Mouse (Mus musculus): ENCODE data around the gene Lrrc29. TPM values are rescaled to one million over a fixed set of nuclear protein-coding genes. Genes with fewer than 3 reads are reported as not detected.

Gene Lrrc29
- polyA plus RNA-seq, 1 experiment from 2014 or later = 1.1 TPM

GRCm38 (mm10) chr8:105336373-105337130, 10.5 kb upstream of the Lrrc29 start:
- Histone ChIP-seq H3K36me3 (ENCODE audit: control insufficient read depth, insufficient read depth, low read length) (peaks cover 11% of the 10 kb centered on the region), H3K27ac (ENCODE audit: low read depth, low read length) (no peak overlapping the region), H3K9me3 (ENCODE audit: control insufficient read depth, low read length) (no peaks in the 10 kb centered on the region), H3K27me3 (ENCODE audit: control insufficient read depth, insufficient read depth, low read length) (no peaks in the 10 kb centered on the region), H3K9ac (ENCODE audit: low read length) (no peak overlapping the region), H3K4me3 (ENCODE audit: low read depth, low read length) (no peak overlapping the region), H3K4me1 (ENCODE audit: control insufficient read depth, insufficient read depth, low read length) (no peaks in the 10 kb centered on the region), H3K4me2 (no peak overlapping the region)
- WGBS = 48% methylated on average over 32 of the region's 32 CpGs
- no peak for DNase-seq (ENCODE audit: low spot score, missing footprints)
- ATAC-seq (ENCODE audit: low FRiP score) = peak; percentile 36

- no peak overlapping the region for H3K4me2 ChIP-seq
- H3K36me3 ChIP-seq (ENCODE audit: control insufficient read depth, insufficient read depth, low read length) = peaks cover 34% of the 10 kb centered on the region
- H3K27ac ChIP-seq (ENCODE audit: low read depth, low read length) = no peak overlapping the region
Measured at GRCm38 (mm10) chr8:105332523-105332922, 6.4 kb upstream of the Lrrc29 start.

GRCm38 (mm10) chr8:105331931-105332330, 5.9 kb upstream of the Lrrc29 start:
- no peak for ATAC-seq (ENCODE audit: low FRiP score)
- Histone ChIP-seq H3K9me3 (ENCODE audit: control insufficient read depth, low read length) (no peaks in the 10 kb centered on the region), H3K36me3 (ENCODE audit: control insufficient read depth, insufficient read depth, low read length) (peaks cover 34% of the 10 kb centered on the region), H3K27ac (ENCODE audit: low read depth, low read length) (no peak overlapping the region), H3K27me3 (ENCODE audit: control insufficient read depth, insufficient read depth, low read length) (no peaks in the 10 kb centered on the region), H3K4me2 (no peak overlapping the region), H3K4me3 (ENCODE audit: low read depth, low read length) (no peak overlapping the region), H3K4me1 (ENCODE audit: control insufficient read depth, insufficient read depth, low read length) (peaks cover 6% of the 10 kb centered on the region; the same call in 1 of the 2 replicates), H3K9ac (ENCODE audit: low read length) (no peak overlapping the region)
- 94% methylated on average over 9 of the region's 9 CpGs for WGBS
- DNase-seq (ENCODE audit: low spot score, missing footprints) = no peak

More at GRCm38 (mm10) chr8:105332523-105332922, 6.4 kb upstream of the Lrrc29 start:
- WGBS = 81% methylated on average over 2 of the region's 2 CpGs
- no peak overlapping the region for H3K4me3 ChIP-seq (ENCODE audit: low read depth, low read length)
- ATAC-seq (ENCODE audit: low FRiP score) = no peak
- H3K4me1 ChIP-seq (ENCODE audit: control insufficient read depth, insufficient read depth, low read length) = no peaks in the 10 kb centered on the region; the same call in 1 of the 2 replicates
- H3K9me3 ChIP-seq (ENCODE audit: control insufficient read depth, low read length) = no peaks in the 10 kb centered on the region
- DNase-seq (ENCODE audit: low spot score, missing footprints) = peak; percentile 83
- H3K27me3 ChIP-seq (ENCODE audit: control insufficient read depth, insufficient read depth, low read length) = no peaks in the 10 kb centered on the region
- H3K9ac ChIP-seq (ENCODE audit: low read length) = no peak overlapping the region

- H3K4me3 ChIP-seq (ENCODE audit: low read depth, low read length) = no peak overlapping the region
- DNase-seq (ENCODE audit: low spot score, missing footprints) (no peak), ATAC-seq (ENCODE audit: low FRiP score) (no peak)
- H3K27ac ChIP-seq (ENCODE audit: low read depth, low read length) = no peak overlapping the region
- H3K4me1 ChIP-seq (ENCODE audit: control insufficient read depth, insufficient read depth, low read length) = peaks cover 7% of the 10 kb centered on the region; the same call in 1 of the 2 replicates
- H3K4me2 ChIP-seq = no peak overlapping the region
- H3K27me3 ChIP-seq (ENCODE audit: control insufficient read depth, insufficient read depth, low read length) = no peaks in the 10 kb centered on the region
- H3K36me3 ChIP-seq (ENCODE audit: control insufficient read depth, insufficient read depth, low read length) = peaks cover 34% of the 10 kb centered on the region
- no peak overlapping the region for H3K9ac ChIP-seq (ENCODE audit: low read length)
- no peaks in the 10 kb centered on the region for H3K9me3 ChIP-seq (ENCODE audit: control insufficient read depth, low read length)
- WGBS = 97% methylated on average over 22 of the region's 22 CpGs
Measured at GRCm38 (mm10) chr8:105331469-105331868, 5.4 kb upstream of the Lrrc29 start.

GRCm38 (mm10) chr8:105330325-105330724, 4.2 kb upstream of the Lrrc29 start:
- ATAC-seq (ENCODE audit: low FRiP score) (no peak), DNase-seq (ENCODE audit: low spot score, missing footprints) (no peak)
- WGBS = 96% methylated on average over 12 of the region's 12 CpGs
- no peak overlapping the region for H3K4me2 ChIP-seq
- no peak overlapping the region for H3K4me3 ChIP-seq (ENCODE audit: low read depth, low read length)
- H3K4me1 ChIP-seq (ENCODE audit: control insufficient read depth, insufficient read depth, low read length) = peaks cover 10% of the 10 kb centered on the region
- no peak overlapping the region for H3K9ac ChIP-seq (ENCODE audit: low read length)
- H3K9me3 ChIP-seq (ENCODE audit: control insufficient read depth, low read length) = no peaks in the 10 kb centered on the region
- H3K27me3 ChIP-seq (ENCODE audit: control insufficient read depth, insufficient read depth, low read length) = no peaks in the 10 kb centered on the region
- H3K27ac ChIP-seq (ENCODE audit: low read depth, low read length) = no peak overlapping the region
- peaks cover 34% of the 10 kb centered on the region for H3K36me3 ChIP-seq (ENCODE audit: control insufficient read depth, insufficient read depth, low read length)

- Histone ChIP-seq H3K27me3 (ENCODE audit: control insufficient read depth, insufficient read depth, low read length) (no peaks in the 10 kb centered on the region), H3K27ac (ENCODE audit: low read depth, low read length) (no peak overlapping the region), H3K4me2 (peak overlapping the region; percentile 78), H3K9ac (ENCODE audit: low read length) (peak overlapping the region; percentile 74), H3K36me3 (ENCODE audit: control insufficient read depth, insufficient read depth, low read length) (peaks cover 27% of the 10 kb centered on the region), H3K4me3 (ENCODE audit: low read depth, low read length) (peak overlapping the region; percentile 77), H3K4me1 (ENCODE audit: control insufficient read depth, insufficient read depth, low read length) (peaks cover 12% of the 10 kb centered on the region), H3K9me3 (ENCODE audit: control insufficient read depth, low read length) (no peaks in the 10 kb centered on the region)
- ATAC-seq (ENCODE audit: low FRiP score) (no peak), DNase-seq (ENCODE audit: low spot score, missing footprints) (no peak)
- 50% methylated on average over 6 of the region's 6 CpGs for WGBS
Measured at GRCm38 (mm10) chr8:105326968-105327367, 890 bp upstream of the Lrrc29 start.

GRCm38 (mm10) chr8:105325641-105326093, 411 bp downstream of the Lrrc29 start:
- DNase-seq (ENCODE audit: low spot score, missing footprints) = peak; percentile 88
- H3K9me3 ChIP-seq (ENCODE audit: control insufficient read depth, low read length) = no peaks in the 10 kb centered on the region
- H3K27me3 ChIP-seq (ENCODE audit: control insufficient read depth, insufficient read depth, low read length) = no peaks in the 10 kb centered on the region
- H3K27ac ChIP-seq (ENCODE audit: low read depth, low read length) = no peak overlapping the region
- H3K4me3 ChIP-seq (ENCODE audit: low read depth, low read length) = peak overlapping the region; percentile 77
- H3K9ac ChIP-seq (ENCODE audit: low read length) = peak overlapping the region; percentile 74
- H3K4me1 ChIP-seq (ENCODE audit: control insufficient read depth, insufficient read depth, low read length) = peaks cover 12% of the 10 kb centered on the region
- ATAC-seq (ENCODE audit: low FRiP score) = peak; percentile 78
- peak overlapping the region; percentile 78 for H3K4me2 ChIP-seq
- 1% methylated on average over 12 of the region's 12 CpGs for WGBS
- H3K36me3 ChIP-seq (ENCODE audit: control insufficient read depth, insufficient read depth, low read length) = peaks cover 17% of the 10 kb centered on the region; the same call in 1 of the 2 replicates

GRCm38 (mm10) chr8:105323183-105323582, 2.9 kb downstream of the Lrrc29 start:
- WGBS = 89% methylated on average over 4 of the region's 4 CpGs
- no peaks in the 10 kb centered on the region for H3K9me3 ChIP-seq (ENCODE audit: control insufficient read depth, low read length)
- H3K27ac ChIP-seq (ENCODE audit: low read depth, low read length) = no peak overlapping the region
- no peak overlapping the region for H3K4me3 ChIP-seq (ENCODE audit: low read depth, low read length)
- DNase-seq (ENCODE audit: low spot score, missing footprints) = no peak
- ATAC-seq (ENCODE audit: low FRiP score) = no peak
- H3K36me3 ChIP-seq (ENCODE audit: control insufficient read depth, insufficient read depth, low read length) = no peaks in the 10 kb centered on the region
- H3K27me3 ChIP-seq (ENCODE audit: control insufficient read depth, insufficient read depth, low read length) = no peaks in the 10 kb centered on the region
- H3K4me2 ChIP-seq = no peak overlapping the region
- no peak overlapping the region for H3K9ac ChIP-seq (ENCODE audit: low read length)
- H3K4me1 ChIP-seq (ENCODE audit: control insufficient read depth, insufficient read depth, low read length) = peaks cover 12% of the 10 kb centered on the region

- Histone ChIP-seq H3K4me2 (no peak overlapping the region), H3K27ac (ENCODE audit: low read depth, low read length) (no peak overlapping the region), H3K36me3 (ENCODE audit: control insufficient read depth, insufficient read depth, low read length) (peaks cover under 1% of the 10 kb centered on the region; the same call in 1 of the 2 replicates), H3K9me3 (ENCODE audit: control insufficient read depth, low read length) (no peaks in the 10 kb centered on the region), H3K9ac (ENCODE audit: low read length) (no peak overlapping the region), H3K27me3 (ENCODE audit: control insufficient read depth, insufficient read depth, low read length) (no peaks in the 10 kb centered on the region), H3K4me1 (ENCODE audit: control insufficient read depth, insufficient read depth, low read length) (no peaks in the 10 kb centered on the region), H3K4me3 (ENCODE audit: low read depth, low read length) (no peak overlapping the region)
- 81% methylated on average over 11 of the region's 11 CpGs for WGBS
- DNase-seq (ENCODE audit: low spot score, missing footprints) (no peak), ATAC-seq (ENCODE audit: low FRiP score) (no peak)
Measured at GRCm38 (mm10) chr8:105318662-105319190, 7.4 kb downstream of the Lrrc29 start.
